ENCODE assay signal across 21 mouse cellular contexts in genomic region chr2:6796754-6797153, GRCm38 (mm10).
DNase-seq lines count a peak whose midpoint lies in the region; ATAC-seq and TF ChIP-seq lines count a peak whose summit lies in the region.
"Had no signal": no experiment of that assay in that cellular context is flagged by ENCODE, and none has a peak within 500 bp of the region (broad histone marks: within the 10 kb centered on the region; RNA-seq: fewer than 3 reads in every experiment).

No protein-coding gene starts in this region.

- H3K4me3 ChIP-seq in forebrain, embryonic 12.5 days (replicated peaks), result no peak overlapping the region
- H3K4me3 ChIP-seq in forebrain, embryonic 10.5 days, result no peak overlapping the region
- no peak overlapping the region for H3K4me3 ChIP-seq in kidney, postnatal 0 days (replicated peaks; ENCODE audit: low read depth, low read length)
- H3K4me3 ChIP-seq in hindbrain, embryonic 13.5 days, result no peak overlapping the region
- H3K4me3 ChIP-seq: embryonic facial prominence, embryonic 12.5 days; forebrain, embryonic 13.5 days; kidney, embryonic 15.5 days; midbrain, embryonic 10.5 days had no signal

- no peaks in the 10 kb centered on the region; the same call in 1 of the 2 replicates for H3K36me3 ChIP-seq in forebrain, embryonic 12.5 days (replicated peaks)
- H3K36me3 ChIP-seq in forebrain, embryonic 10.5 days (replicated peaks), result no peaks in the 10 kb centered on the region
- H3K36me3 ChIP-seq in kidney, postnatal 0 days (ENCODE audit: insufficient read depth, low read length), result no peaks in the 10 kb centered on the region
- H3K36me3 ChIP-seq in hindbrain, embryonic 13.5 days, result no peaks in the 10 kb centered on the region
- H3K36me3 ChIP-seq: embryonic facial prominence, embryonic 12.5 days; kidney, embryonic 15.5 days had no signal

- WGBS in forebrain, embryonic 12.5 days, result 44% methylated on average over 5 of the region's 5 CpGs
- 80% methylated on average over 5 of the region's 5 CpGs for WGBS in forebrain, embryonic 10.5 days
- WGBS in kidney, postnatal 0 days, result 60% methylated on average over 5 of the region's 5 CpGs
- WGBS in hindbrain, embryonic 13.5 days, result 24% methylated on average over 5 of the region's 5 CpGs

- H3K27me3 ChIP-seq in forebrain, embryonic 12.5 days, result no peaks in the 10 kb centered on the region
- H3K27me3 ChIP-seq in forebrain, embryonic 10.5 days (ENCODE audit: poor library complexity, severe bottlenecking), result no peaks in the 10 kb centered on the region
- H3K27me3 ChIP-seq in kidney, postnatal 0 days (ENCODE audit: insufficient read depth, low read length), result no peaks in the 10 kb centered on the region
- no peaks in the 10 kb centered on the region for H3K27me3 ChIP-seq in hindbrain, embryonic 13.5 days
- H3K27me3 ChIP-seq: embryonic facial prominence, embryonic 12.5 days; forebrain, embryonic 13.5 days; kidney, embryonic 15.5 days had no signal

- no peak for TF ChIP-seq CTCF in kidney, postnatal 0 days (IDR thresholded peaks at IDR 0.05; ENCODE audit: low read depth)

- DNase-seq in forebrain, embryonic 10.5 days (ENCODE audit: extremely low spot score, low spot score), result no peak
- DNase-seq in kidney, postnatal 0 days (ENCODE audit: low spot score), result peak; percentile 6
- DNase-seq in kidney, postnatal 36 days, result no peak
- DNase-seq in adrenal gland, postnatal 36 days, result no peak
- DNase-seq in frontal cortex, postnatal 10 days (ENCODE audit: low spot score in 2 of 2), result no peak
- DNase-seq: adrenal gland, postnatal 10 days; cerebellum, adult 8-10 months; cerebellum, postnatal 36 days; gastrocnemius, postnatal 36 days; kidney, adult 11 months; right cerebral cortex, adult 18-20 months; right cerebral cortex, postnatal 4 days; thymus, postnatal 14 days had no signal

- no peak overlapping the region for H3K9ac ChIP-seq in forebrain, embryonic 12.5 days
- no peak overlapping the region for H3K9ac ChIP-seq in kidney, postnatal 0 days (ENCODE audit: low read depth, low read length)
- H3K9ac ChIP-seq in hindbrain, embryonic 13.5 days, result no peak overlapping the region
- H3K9ac ChIP-seq: embryonic facial prominence, embryonic 12.5 days; forebrain, embryonic 13.5 days; kidney, embryonic 15.5 days had no signal

- peaks cover 19% of the 10 kb centered on the region for H3K4me1 ChIP-seq in forebrain, embryonic 12.5 days
- H3K4me1 ChIP-seq in forebrain, embryonic 10.5 days, result peaks cover 13% of the 10 kb centered on the region
- no peaks in the 10 kb centered on the region for H3K4me1 ChIP-seq in kidney, postnatal 0 days (replicated peaks; ENCODE audit: insufficient read depth, low read length)
- H3K4me1 ChIP-seq in hindbrain, embryonic 13.5 days (replicated peaks), result peaks cover 43% of the 10 kb centered on the region
- H3K4me1 ChIP-seq: embryonic facial prominence, embryonic 12.5 days; kidney, embryonic 15.5 days had no signal

- H3K4me2 ChIP-seq in forebrain, embryonic 12.5 days, result no peak overlapping the region
- no peak overlapping the region for H3K4me2 ChIP-seq in kidney, postnatal 0 days (ENCODE audit: low read length)
- no peak overlapping the region for H3K4me2 ChIP-seq in hindbrain, embryonic 13.5 days
- H3K4me2 ChIP-seq: embryonic facial prominence, embryonic 12.5 days; forebrain, embryonic 13.5 days; kidney, embryonic 15.5 days had no signal

- 0 out of 2 replicates have a peak overlapping the region, but pooled peaks have one; percentile 6 for H3K27ac ChIP-seq in forebrain, embryonic 12.5 days
- H3K27ac ChIP-seq in forebrain, embryonic 10.5 days, result no peak overlapping the region
- no peak overlapping the region for H3K27ac ChIP-seq in kidney, postnatal 0 days
- peak overlapping the region; percentile 64; the same call in 1 of the 2 replicates for H3K27ac ChIP-seq in hindbrain, embryonic 13.5 days
- H3K27ac ChIP-seq: embryonic facial prominence, embryonic 12.5 days; forebrain, embryonic 13.5 days; kidney, embryonic 15.5 days; macrophage; midbrain, embryonic 10.5 days had no signal

- no peaks in the 10 kb centered on the region for H3K9me3 ChIP-seq in forebrain, embryonic 12.5 days
- no peaks in the 10 kb centered on the region for H3K9me3 ChIP-seq in forebrain, embryonic 10.5 days
- H3K9me3 ChIP-seq in kidney, postnatal 0 days (replicated peaks; ENCODE audit: low read length), result no peaks in the 10 kb centered on the region
- H3K9me3 ChIP-seq in hindbrain, embryonic 13.5 days, result no peaks in the 10 kb centered on the region
- H3K9me3 ChIP-seq: embryonic facial prominence, embryonic 12.5 days; forebrain, embryonic 13.5 days; kidney, embryonic 15.5 days; midbrain, embryonic 10.5 days had no signal

- no peak for ATAC-seq in forebrain, embryonic 12.5 days (ENCODE audit: low FRiP score)
- ATAC-seq in kidney, postnatal 0 days (replicated peaks; ENCODE audit: low FRiP score, low read depth), result no peak
- ATAC-seq in hindbrain, embryonic 13.5 days (ENCODE audit: low FRiP score), result peak; percentile 19; the same call in 1 of the 2 replicates
- ATAC-seq: forebrain, embryonic 13.5 days; lung, postnatal 0 days had no signal

Comparison
In these comparisons a context has a peak if more than half of its experiments do, and no peak if none do; other contexts are left out.
1. H3K27ac ChIP-seq: peak in forebrain, embryonic 12.5 days (single experiment) and hindbrain, embryonic 13.5 days (single experiment); none in forebrain, embryonic 10.5 days (single experiment) and kidney, postnatal 0 days (single experiment).